Mouse (Mus musculus) ES-Bruce4 (cell line): ENCODE data around the gene Tpcn2.

Experiments used
- CTCF ChIP-seq: IDR thresholded peaks from one replicate; pipeline ENCODE4 v1.8.1; 2011; ENCODE audit warnings: low read depth, low read length
- POLR2A ChIP-seq: IDR thresholded peaks from one replicate; pipeline ENCODE4 v1.8.1; 2011; ENCODE audit warnings: low read length; ENCODE audit not compliant: insufficient read depth

- TF ChIP-seq POLR2A (no peak), CTCF (no peak)
Observed at GRCm38 (mm10) chr7:145206056-145206610, 77.7 kb downstream of the Tpcn2 start.
